ENCODE assay signal across 8 mouse cellular contexts in the genomic region with DNA sequence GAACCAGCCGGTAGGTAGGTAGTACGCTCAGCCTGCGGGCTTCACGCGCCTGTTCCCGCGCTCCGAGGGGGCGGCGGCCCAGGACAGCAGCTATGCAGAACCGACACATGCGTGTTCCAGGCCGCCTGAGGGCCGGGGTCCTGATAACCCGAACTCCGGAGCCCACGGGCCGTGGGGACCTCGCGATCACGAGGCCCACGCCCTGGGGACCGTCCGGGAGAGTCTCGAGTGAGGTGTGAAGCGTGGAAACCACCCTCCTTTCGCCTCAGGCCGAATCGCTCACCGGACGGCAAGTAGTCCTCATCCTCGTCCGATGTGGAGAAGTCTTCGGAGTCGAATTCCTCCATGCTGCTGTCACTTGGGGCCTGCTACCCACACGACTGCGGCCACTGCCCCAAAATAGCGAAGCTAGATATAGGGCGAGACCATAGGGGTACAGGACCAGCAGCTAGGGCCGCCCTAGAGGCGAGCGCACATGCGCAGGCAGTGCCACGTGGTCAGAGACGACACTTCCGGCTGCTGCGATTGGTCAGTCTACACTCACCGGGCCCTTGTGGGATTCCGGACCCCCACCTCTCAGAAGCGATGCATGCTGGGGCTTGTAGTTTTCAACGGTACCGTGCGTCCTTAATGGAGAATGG. TPM values are rescaled to one million over a fixed set of nuclear protein-coding genes. Genes with fewer than 3 reads are reported as not detected.
A peak's percentile ranks its signal among the peaks of the same experiment; 100 is the strongest.
DNase-seq lines count a peak whose midpoint lies in the region; ATAC-seq lines count a peak whose summit lies in the region.

A gene (minus strand): TSS at position 431 of the 641 bp plus-strand sequence.

- ATAC-seq in inflammation-experienced regulatory T-cells, adult 6 months = peak; percentile 100
- peak; percentile 98 for ATAC-seq in megakaryocyte-erythroid progenitor cell, adult 5-6 weeks (replicated peaks; ENCODE audit: low FRiP score, low TSS enrichment, poor library complexity, severe bottlenecking)

- intact Hi-C loops in gastrocnemius, postnatal 14 days (cut with DNase I; ENCODE audit: low total_unique reads) = no loop called here
- intact Hi-C loops in left cerebral cortex, postnatal 10 days (cut with DNase I) = no loop called here

- peak; percentile 97 to 98 for DNase-seq in adrenal gland, adult (ENCODE audit: inconsistent age in 2 of 2, low spot score in 1 of 2)
- peak; percentile 99 for DNase-seq in embryo, embryonic 10.5 days (ENCODE audit: low spot score)
- peak; percentile 96 for DNase-seq in gastrocnemius, postnatal 14 days
- DNase-seq in left cerebral cortex, postnatal 10 days (ENCODE audit: extremely low spot score in 1 of 2, low spot score in 2 of 2) = peak; percentile 97
- peak; percentile 95 for DNase-seq in right cerebral cortex, postnatal 25 days
- peak; percentile 93 to 97 for DNase-seq in urinary bladder, postnatal 4 days (ENCODE audit: low spot score in 2 of 2)

RNA-seq across cellular contexts. Expression of the gene that starts here (rescaled TPM):
- 10 to 100 TPM; 21.5 to 30.1 TPM for total RNA-seq in gastrocnemius, postnatal 14 days (2021)
- 100 to 1,000 TPM; 110 to 121 (median 120) TPM for polyA plus RNA-seq in inflammation-experienced regulatory T-cells, adult 6 months (2017; shearing (Covaris generic))
- 10 to 100 TPM; 90.6 to 94.9 TPM for total RNA-seq in left cerebral cortex, postnatal 10 days (2021)
- 159 and 214 TPM in 2 replicates for total RNA-seq in megakaryocyte-erythroid progenitor cell, adult 5-6 weeks (2014; fragmentation: Nextera tagmentation)
- total RNA-seq in megakaryocyte-erythroid progenitor cell, adult 5-6 weeks (2017) = 339 and 404 TPM in 2 replicates

Comparison
In these comparisons a context has a peak if more than half of its experiments do, and no peak if none do; other contexts are left out.
1. Peak in every context shown above with its lines: DNase-seq and ATAC-seq.